Mouse (Mus musculus): ENCODE data around the gene Hist1h3a. TPM values are rescaled to one million over a fixed set of nuclear protein-coding genes. Genes with fewer than 3 reads are reported as not detected.

The Hist1h3a gene
- polyA plus RNA-seq, 1 experiment from 2014 or later = 4.0 TPM

DNA sequence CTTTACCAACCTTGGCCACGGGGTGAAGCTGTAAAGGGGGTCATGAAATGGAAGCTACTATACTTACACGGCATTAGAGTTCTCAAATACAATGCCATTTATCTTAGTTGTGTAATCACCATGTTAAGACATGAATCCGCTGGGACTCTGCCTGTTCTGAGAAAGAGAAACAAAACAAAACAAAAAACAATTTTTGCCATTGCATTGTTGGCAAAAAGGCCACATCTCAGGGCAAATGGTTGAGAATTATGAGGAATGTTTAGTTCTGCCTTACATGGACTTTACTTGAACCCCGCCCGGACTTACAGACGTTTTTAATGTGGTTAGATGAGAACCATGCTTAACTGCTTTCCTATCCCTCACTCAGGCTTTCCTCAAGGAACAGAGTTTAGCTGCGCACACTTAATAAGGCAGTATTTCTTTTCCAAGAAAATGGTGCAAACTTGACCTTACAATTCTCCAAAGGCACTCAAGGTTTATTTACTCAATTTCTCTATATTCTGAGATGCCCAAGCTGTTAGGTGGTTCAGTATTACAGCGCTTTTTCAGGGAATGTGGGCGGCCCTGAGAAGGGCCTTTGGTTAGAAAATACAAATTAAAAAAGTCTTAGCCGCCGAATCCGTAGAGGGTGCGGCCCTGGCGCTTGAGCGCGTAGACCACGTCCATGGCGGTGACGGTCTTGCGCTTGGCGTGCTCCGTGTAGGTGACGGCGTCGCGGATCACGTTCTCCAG is 1.8 kb downstream of the Hist1h3a start:
- WGBS (ENCODE audit: insufficient replicate concordance) = 2% methylated on average over 19 of the region's 27 CpGs

DNA sequence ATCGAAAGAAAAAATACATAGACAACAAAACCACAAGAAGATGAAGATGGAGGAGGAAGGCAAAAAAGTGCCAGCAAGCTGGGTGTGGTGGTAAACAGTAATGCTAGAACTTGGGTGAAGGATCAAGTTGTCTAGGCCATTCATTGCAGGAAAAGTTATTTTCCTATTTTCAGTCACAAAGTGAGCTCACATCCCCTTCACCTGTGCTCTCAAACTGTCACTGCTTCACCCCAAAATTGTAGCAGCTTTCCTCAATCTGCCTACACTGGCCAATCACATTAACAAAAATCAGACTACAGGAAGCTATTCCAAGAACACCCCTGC is 2.3 kb downstream of the Hist1h3a start:
- peak overlapping the region; percentile 56; the same call in 1 of the 2 replicates for H3K4me3 ChIP-seq (ENCODE audit: low read depth, low read length)
- peak overlapping the region; percentile 77 for H3K9ac ChIP-seq (ENCODE audit: low read depth, low read length)

More for the DNA sequence above, 1.8 kb downstream of the Hist1h3a start:
- Histone ChIP-seq H3K36me3 (ENCODE audit: control insufficient read depth, insufficient read depth, low read length) (no peaks in the 10 kb centered on the region), H3K27ac (ENCODE audit: low read depth, low read length) (peak overlapping the region; percentile 98), H3K9ac (ENCODE audit: low read depth, low read length) (peak overlapping the region; percentile 77), H3K27me3 (ENCODE audit: control insufficient read depth, insufficient read depth, low read length) (no peaks in the 10 kb centered on the region), H3K4me2 (peak overlapping the region; percentile 95), H3K4me1 (ENCODE audit: control insufficient read depth, insufficient read depth, low read length) (peaks cover 19% of the 10 kb centered on the region), H3K9me3 (replicated peaks; ENCODE audit: control insufficient read depth, low read length) (no peaks in the 10 kb centered on the region), H3K4me3 (ENCODE audit: low read depth, low read length) (peak overlapping the region; percentile 56)
- ATAC-seq (replicated peaks; ENCODE audit: insufficient number of reproducible peaks, low FRiP score, low TSS enrichment) = no peak

DNA sequence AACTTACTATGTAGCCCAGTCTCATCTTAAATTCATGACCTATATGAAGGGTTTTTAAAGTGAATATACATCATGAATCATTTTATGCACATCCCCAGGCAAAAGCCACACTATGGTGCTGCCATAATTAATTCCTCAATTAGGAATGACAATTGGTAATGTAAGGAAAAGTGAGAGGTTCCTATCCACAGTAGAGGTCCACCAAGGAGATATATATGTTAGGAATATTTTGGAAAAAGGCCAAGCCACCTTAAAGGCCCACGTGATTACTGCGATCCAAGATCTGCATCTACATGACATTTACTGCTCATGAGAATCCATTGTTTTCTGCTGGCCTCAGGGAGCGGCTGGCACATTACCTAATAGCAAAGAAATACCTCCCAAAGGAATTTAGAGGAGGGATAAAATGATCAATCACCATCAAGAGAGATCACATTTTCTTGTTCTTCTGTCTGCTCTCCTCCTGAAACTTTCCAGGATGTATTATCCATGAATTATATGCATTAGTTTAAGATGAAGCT is 2.9 kb downstream of the Hist1h3a start:
- 79% methylated on average over 3 of the region's 3 CpGs for WGBS (ENCODE audit: insufficient replicate concordance)
- no peak for ATAC-seq (replicated peaks; ENCODE audit: insufficient number of reproducible peaks, low FRiP score, low TSS enrichment)
- H3K4me2 ChIP-seq = no peak overlapping the region; the same call in 1 of the 2 replicates
- no peak overlapping the region for H3K4me3 ChIP-seq (ENCODE audit: low read depth, low read length)
- no peak overlapping the region for H3K9ac ChIP-seq (ENCODE audit: low read depth, low read length)
- H3K9me3 ChIP-seq (replicated peaks; ENCODE audit: control insufficient read depth, low read length) = no peaks in the 10 kb centered on the region
- no peaks in the 10 kb centered on the region for H3K27me3 ChIP-seq (ENCODE audit: control insufficient read depth, insufficient read depth, low read length)
- peak overlapping the region; percentile 29; the same call in 1 of the 2 replicates for H3K27ac ChIP-seq (ENCODE audit: low read depth, low read length)
- peaks cover 18% of the 10 kb centered on the region for H3K4me1 ChIP-seq (ENCODE audit: control insufficient read depth, insufficient read depth, low read length)
- no peaks in the 10 kb centered on the region for H3K36me3 ChIP-seq (ENCODE audit: control insufficient read depth, insufficient read depth, low read length)

More for the DNA sequence above, 2.3 kb downstream of the Hist1h3a start:
- Histone ChIP-seq H3K4me1 (ENCODE audit: control insufficient read depth, insufficient read depth, low read length) (peaks cover 19% of the 10 kb centered on the region), H3K9me3 (replicated peaks; ENCODE audit: control insufficient read depth, low read length) (no peaks in the 10 kb centered on the region), H3K4me2 (peak overlapping the region; percentile 95), H3K27me3 (ENCODE audit: control insufficient read depth, insufficient read depth, low read length) (no peaks in the 10 kb centered on the region), H3K36me3 (ENCODE audit: control insufficient read depth, insufficient read depth, low read length) (no peaks in the 10 kb centered on the region), H3K27ac (ENCODE audit: low read depth, low read length) (peak overlapping the region; percentile 98)
- WGBS (ENCODE audit: insufficient replicate concordance) = 68% methylated on average over 1 of the region's 1 CpGs
- no peak for ATAC-seq (replicated peaks; ENCODE audit: insufficient number of reproducible peaks, low FRiP score, low TSS enrichment)

DNA sequence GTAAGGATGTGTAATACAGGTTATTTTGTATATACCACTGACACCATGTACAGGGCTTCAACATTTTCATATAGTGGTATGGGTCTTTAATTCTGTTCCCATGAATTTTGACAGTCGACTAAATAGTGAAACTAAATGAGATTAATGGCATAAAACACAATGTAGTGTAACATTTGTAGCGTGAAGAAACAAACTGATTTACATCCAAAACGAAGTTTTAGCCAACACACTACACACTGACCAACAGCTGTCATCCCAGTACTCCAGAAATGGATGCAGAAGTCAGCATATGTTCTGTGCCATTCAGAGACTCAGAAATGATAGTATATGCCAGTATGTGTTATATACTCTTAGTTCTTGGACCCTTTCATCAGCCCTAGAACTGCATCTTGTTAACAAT is 4.3 kb downstream of the Hist1h3a start:
- H3K27ac ChIP-seq (ENCODE audit: low read depth, low read length) = peak overlapping the region; percentile 38; the same call in 1 of the 2 replicates
- peaks cover 11% of the 10 kb centered on the region; the same call in 1 of the 2 replicates for H3K4me1 ChIP-seq (ENCODE audit: control insufficient read depth, insufficient read depth, low read length)
- WGBS (ENCODE audit: insufficient replicate concordance) = 47% methylated on average over 3 of the region's 3 CpGs
- no peak overlapping the region for H3K9ac ChIP-seq (ENCODE audit: low read depth, low read length)
- H3K9me3 ChIP-seq (replicated peaks; ENCODE audit: control insufficient read depth, low read length) = no peaks in the 10 kb centered on the region
- no peaks in the 10 kb centered on the region for H3K27me3 ChIP-seq (ENCODE audit: control insufficient read depth, insufficient read depth, low read length)
- peak overlapping the region; percentile 67; the same call in 1 of the 2 replicates for H3K4me2 ChIP-seq
- no peak for ATAC-seq (replicated peaks; ENCODE audit: insufficient number of reproducible peaks, low FRiP score, low TSS enrichment)
- H3K36me3 ChIP-seq (ENCODE audit: control insufficient read depth, insufficient read depth, low read length) = no peaks in the 10 kb centered on the region
- H3K4me3 ChIP-seq (ENCODE audit: low read depth, low read length) = no peak overlapping the region

DNA sequence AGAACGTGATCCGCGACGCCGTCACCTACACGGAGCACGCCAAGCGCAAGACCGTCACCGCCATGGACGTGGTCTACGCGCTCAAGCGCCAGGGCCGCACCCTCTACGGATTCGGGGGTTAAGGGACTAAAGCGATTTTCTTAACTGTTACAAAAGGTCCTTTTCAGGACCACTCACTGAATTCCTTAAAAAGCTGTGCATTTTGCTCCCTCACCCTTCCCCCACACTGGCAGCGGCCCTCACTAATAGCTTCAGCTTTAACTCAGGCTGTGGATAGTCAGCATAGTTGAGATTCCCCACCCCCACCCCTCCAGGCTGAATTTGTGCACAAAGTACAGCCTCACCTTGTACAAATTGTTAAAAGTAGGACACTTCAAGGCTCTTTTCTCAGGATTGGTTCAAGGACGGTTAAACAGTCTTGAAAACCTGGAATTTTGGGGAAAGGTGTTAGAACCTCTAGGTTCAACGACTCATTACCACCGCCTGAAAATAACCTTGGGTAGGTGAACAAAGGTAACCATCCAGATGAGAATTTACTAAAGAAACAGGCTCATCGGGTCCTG is 4.9 kb downstream of the Hist1h3a start:
- Histone ChIP-seq H3K9ac (ENCODE audit: low read depth, low read length) (peak overlapping the region; percentile 73), H3K27me3 (ENCODE audit: control insufficient read depth, insufficient read depth, low read length) (no peaks in the 10 kb centered on the region), H3K9me3 (replicated peaks; ENCODE audit: control insufficient read depth, low read length) (no peaks in the 10 kb centered on the region), H3K4me1 (ENCODE audit: control insufficient read depth, insufficient read depth, low read length) (peaks cover 11% of the 10 kb centered on the region; the same call in 1 of the 2 replicates), H3K4me2 (peak overlapping the region; percentile 67), H3K27ac (ENCODE audit: low read depth, low read length) (peak overlapping the region; percentile 93), H3K4me3 (ENCODE audit: low read depth, low read length) (peak overlapping the region; percentile 36), H3K36me3 (ENCODE audit: control insufficient read depth, insufficient read depth, low read length) (no peaks in the 10 kb centered on the region)
- WGBS (ENCODE audit: insufficient replicate concordance) = 2% methylated on average over 16 of the region's 23 CpGs
- ATAC-seq (replicated peaks; ENCODE audit: insufficient number of reproducible peaks, low FRiP score, low TSS enrichment) = peak; percentile 3; the same call in 1 of the 2 replicates

DNA sequence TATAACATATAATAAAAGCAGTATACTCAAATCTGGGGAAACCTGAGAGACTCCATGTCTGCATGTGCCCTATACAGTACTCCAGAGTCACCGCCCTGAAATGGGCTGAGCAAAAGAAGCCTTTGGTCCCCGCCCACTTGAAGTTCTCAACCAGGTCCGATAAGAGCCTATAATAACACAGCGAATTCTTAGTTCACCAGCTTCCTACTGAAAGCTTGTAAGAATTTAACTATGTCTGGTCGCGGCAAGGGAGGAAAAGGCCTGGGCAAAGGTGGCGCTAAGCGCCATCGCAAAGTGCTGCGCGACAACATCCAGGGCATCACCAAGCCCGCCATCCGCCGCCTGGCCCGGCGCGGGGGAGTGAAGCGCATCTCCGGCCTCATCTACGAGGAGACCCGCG is 5.4 kb downstream of the Hist1h3a start, which contains the start of gene Hist1h4b:
Hist1h4b (plus strand) TSS at position 224 of the 400 bp plus-strand sequence.
- H3K4me2 ChIP-seq = peak within 1 kb of the TSS; percentile 67
- peak within 1 kb of the TSS; percentile 93 for H3K27ac ChIP-seq (ENCODE audit: low read depth, low read length)
- peak; percentile 68 for ATAC-seq (replicated peaks; ENCODE audit: insufficient number of reproducible peaks, low FRiP score, low TSS enrichment)
- no peaks in the 10 kb centered on the region for H3K27me3 ChIP-seq (ENCODE audit: control insufficient read depth, insufficient read depth, low read length)
- H3K9ac ChIP-seq (ENCODE audit: low read depth, low read length) = peak within 1 kb of the TSS; percentile 73
- H3K9me3 ChIP-seq (replicated peaks; ENCODE audit: control insufficient read depth, low read length) = no peaks in the 10 kb centered on the region
- 0% methylated on average over 17 of the region's 22 CpGs for WGBS (ENCODE audit: insufficient replicate concordance)
- peaks cover 11% of the 10 kb centered on the region; the same call in 1 of the 2 replicates for H3K4me1 ChIP-seq (ENCODE audit: control insufficient read depth, insufficient read depth, low read length)
- no peaks in the 10 kb centered on the region for H3K36me3 ChIP-seq (ENCODE audit: control insufficient read depth, insufficient read depth, low read length)
- peak within 1 kb of the TSS; percentile 36 for H3K4me3 ChIP-seq (ENCODE audit: low read depth, low read length)

DNA sequence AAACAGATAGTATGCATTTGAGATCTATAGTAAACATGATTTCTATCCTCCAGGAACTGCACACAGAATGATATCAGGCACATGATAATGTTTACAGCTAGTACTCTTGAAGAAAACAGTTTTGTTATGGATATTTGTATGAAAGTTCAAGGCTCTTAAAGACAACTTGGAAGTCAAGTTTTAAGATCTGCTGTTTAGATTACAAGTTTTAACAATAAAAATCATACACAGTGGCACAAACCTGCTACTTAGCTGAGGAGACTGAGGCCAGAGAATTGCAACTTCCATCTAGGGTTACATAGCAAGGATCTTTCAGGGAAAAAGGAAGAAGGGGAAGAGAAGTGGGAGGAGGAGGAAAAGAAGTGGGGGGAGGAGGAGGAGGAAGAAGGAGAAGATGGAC is 7.2 kb downstream of the Hist1h3a start:
- Histone ChIP-seq H3K9ac (ENCODE audit: low read depth, low read length) (no peak overlapping the region), H3K4me3 (ENCODE audit: low read depth, low read length) (no peak overlapping the region), H3K27ac (ENCODE audit: low read depth, low read length) (0 out of 2 replicates have a peak overlapping the region, but pooled peaks have one; percentile 22), H3K36me3 (ENCODE audit: control insufficient read depth, insufficient read depth, low read length) (no peaks in the 10 kb centered on the region), H3K9me3 (replicated peaks; ENCODE audit: control insufficient read depth, low read length) (no peaks in the 10 kb centered on the region), H3K4me1 (ENCODE audit: control insufficient read depth, insufficient read depth, low read length) (peaks cover 5% of the 10 kb centered on the region; the same call in 1 of the 2 replicates), H3K4me2 (no peak overlapping the region), H3K27me3 (ENCODE audit: control insufficient read depth, insufficient read depth, low read length) (no peaks in the 10 kb centered on the region)
- ATAC-seq (replicated peaks; ENCODE audit: insufficient number of reproducible peaks, low FRiP score, low TSS enrichment) = no peak

DNA sequence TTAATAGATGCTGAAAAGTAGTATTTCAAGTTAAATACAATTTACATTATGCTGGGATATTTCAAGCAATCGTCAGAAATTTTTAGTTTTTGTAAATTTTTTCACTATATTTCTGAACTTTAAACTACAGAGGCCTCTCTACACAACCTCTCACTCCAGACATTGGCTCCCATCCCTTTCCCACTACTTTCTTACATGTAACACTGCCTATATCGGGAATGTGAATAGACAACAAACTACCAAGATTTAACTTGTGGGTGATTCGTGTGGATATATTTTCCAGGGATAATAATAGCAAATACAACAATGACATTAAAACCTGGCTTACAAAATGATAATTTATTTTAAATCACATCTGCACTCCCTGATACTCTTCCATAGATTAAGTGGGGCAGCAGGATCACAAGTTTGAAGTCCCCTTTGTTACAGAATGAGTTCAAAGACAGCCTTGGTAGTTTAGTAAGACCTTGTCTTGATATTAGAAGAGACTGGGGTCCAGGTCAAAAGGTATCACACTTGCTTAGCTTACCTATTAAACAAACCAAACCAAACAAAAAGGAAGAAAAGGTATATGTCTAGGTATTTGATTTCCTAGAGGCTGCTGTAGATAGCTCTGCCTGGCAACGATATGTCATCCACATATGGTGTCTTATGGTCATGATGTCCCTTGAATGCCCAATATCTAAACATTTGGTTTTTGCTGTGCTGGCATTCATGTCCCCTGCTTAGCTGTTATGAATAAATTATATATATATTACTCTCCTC is 8.7 kb downstream of the Hist1h3a start:
- H3K4me2 ChIP-seq = peak overlapping the region; percentile 57
- 0 out of 2 replicates have a peak, but pooled peaks cover 3% of the 10 kb centered on the region for H3K4me1 ChIP-seq (ENCODE audit: control insufficient read depth, insufficient read depth, low read length)
- WGBS (ENCODE audit: insufficient replicate concordance) = 57% methylated on average over 4 of the region's 4 CpGs
- H3K36me3 ChIP-seq (ENCODE audit: control insufficient read depth, insufficient read depth, low read length) = no peaks in the 10 kb centered on the region
- no peaks in the 10 kb centered on the region for H3K9me3 ChIP-seq (replicated peaks; ENCODE audit: control insufficient read depth, low read length)
- H3K9ac ChIP-seq (ENCODE audit: low read depth, low read length) = 0 out of 2 replicates have a peak overlapping the region, but pooled peaks have one; percentile 22
- peak overlapping the region; percentile 41; the same call in 1 of the 2 replicates for H3K27ac ChIP-seq (ENCODE audit: low read depth, low read length)
- no peaks in the 10 kb centered on the region for H3K27me3 ChIP-seq (ENCODE audit: control insufficient read depth, insufficient read depth, low read length)
- H3K4me3 ChIP-seq (ENCODE audit: low read depth, low read length) = no peak overlapping the region
- ATAC-seq (replicated peaks; ENCODE audit: insufficient number of reproducible peaks, low FRiP score, low TSS enrichment) = no peak

All from heart, embryonic 11.5 days (tissue).